ENCODE assay signal across 9 mouse cellular contexts in the genomic region with DNA sequence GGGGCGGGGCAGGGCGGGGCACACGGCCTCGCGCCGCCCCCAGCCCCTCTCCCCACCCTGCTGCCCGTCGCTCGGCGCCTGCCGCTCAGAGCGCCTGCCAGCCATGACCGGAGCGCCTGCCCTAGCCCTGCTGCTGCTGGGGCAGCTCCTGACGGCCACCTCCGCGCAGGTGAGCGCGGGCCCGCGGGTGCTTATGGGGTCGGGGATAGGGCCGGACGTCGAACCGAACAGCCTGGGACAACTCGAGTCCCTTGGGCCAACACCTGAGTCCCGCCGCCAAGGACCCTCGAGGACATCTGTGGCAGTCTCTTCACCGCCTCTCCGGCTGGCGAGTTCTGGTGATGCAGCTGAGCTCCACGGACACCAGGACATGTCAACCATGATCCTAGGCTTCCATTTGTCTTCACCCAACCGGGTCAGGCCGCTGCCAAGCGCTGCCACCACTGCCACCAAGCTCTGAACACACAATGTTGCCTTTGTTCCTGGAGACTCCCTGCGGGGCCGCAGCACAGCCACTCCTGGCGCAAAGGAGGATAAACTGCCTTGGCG. TPM values are rescaled to one million over a fixed set of nuclear protein-coding genes. Genes with fewer than 3 reads are reported as not detected.
DNase-seq lines count a peak whose midpoint lies in the region; ATAC-seq and TF ChIP-seq lines count a peak whose summit lies in the region.
"Had no signal": no experiment of that assay in that cellular context is flagged by ENCODE, and none has a peak within 500 bp of the region (broad histone marks: within the 10 kb centered on the region; RNA-seq: fewer than 3 reads in every experiment).

No protein-coding gene starts in this region.

- H3K9ac ChIP-seq in embryonic facial prominence, embryonic 13.5 days: peak overlapping the region; percentile 75
- no peak overlapping the region for H3K9ac ChIP-seq in intestine, embryonic 14.5 days (ENCODE audit: low read length)
- H3K9ac ChIP-seq in neural tube, embryonic 15.5 days (replicated peaks): peak overlapping the region; percentile 34; the same call in 1 of the 2 replicates

- intact Hi-C loops in left cerebral cortex, adult 2 months (cut with DNase I): no loop called here
- intact Hi-C loops in gastrocnemius, postnatal 14 days (cut with DNase I; ENCODE audit: low total_unique reads): no loop called here

- no peak overlapping the region for H3K27ac ChIP-seq in left cerebral cortex, adult 2 months
- peak overlapping the region; percentile 71 for H3K27ac ChIP-seq in embryonic facial prominence, embryonic 13.5 days
- no peak overlapping the region for H3K27ac ChIP-seq in intestine, embryonic 14.5 days (ENCODE audit: low read depth)
- peak overlapping the region; percentile 58 for H3K27ac ChIP-seq in neural tube, embryonic 15.5 days (replicated peaks)

- no peak for DNase-seq in left cerebral cortex, adult 2 months (ENCODE audit: extremely low spot score in 1 of 2, low spot score in 2 of 2)
- no peak for DNase-seq in left cerebral cortex, adult 9 months (ENCODE audit: low spot score in 2 of 2)
- DNase-seq in intestine, embryonic 14.5 days (ENCODE audit: low spot score): no peak
- no peak for DNase-seq in urinary bladder, postnatal 14 days (ENCODE audit: low spot score)
- no peak for DNase-seq in spleen, postnatal 36 days (ENCODE audit: low spot score in 2 of 2)
- DNase-seq in gastrocnemius, postnatal 14 days: no peak

- no peaks in the 10 kb centered on the region for H3K9me3 ChIP-seq in embryonic facial prominence, embryonic 13.5 days
- no peaks in the 10 kb centered on the region for H3K9me3 ChIP-seq in intestine, embryonic 14.5 days (ENCODE audit: control insufficient read depth, low read length)
- H3K9me3 ChIP-seq in neural tube, embryonic 15.5 days (replicated peaks): no peaks in the 10 kb centered on the region

- WGBS in embryonic facial prominence, embryonic 13.5 days: under 1% methylated on average over 40 of the region's 41 CpGs
- WGBS in intestine, embryonic 14.5 days: 2% methylated on average over 39 of the region's 41 CpGs
- 3% methylated on average over 38 of the region's 41 CpGs for WGBS in neural tube, embryonic 15.5 days

- peak; percentile 70 for ATAC-seq in embryonic facial prominence, embryonic 13.5 days (ENCODE audit: insufficient number of reproducible peaks, insufficient read depth, low FRiP score, low TSS enrichment, low read depth)
- ATAC-seq in intestine, embryonic 14.5 days (replicated peaks; ENCODE audit: low FRiP score, low TSS enrichment, low read depth): peak; percentile 52; the same call in 1 of the 2 replicates
- ATAC-seq in neural tube, embryonic 15.5 days (ENCODE audit: low FRiP score): peak; percentile 51

- H3K36me3 ChIP-seq in embryonic facial prominence, embryonic 13.5 days: peaks cover 27% of the 10 kb centered on the region
- peaks cover 26% of the 10 kb centered on the region for H3K36me3 ChIP-seq in intestine, embryonic 14.5 days (ENCODE audit: control insufficient read depth, insufficient read depth, low read length)
- H3K36me3 ChIP-seq in neural tube, embryonic 15.5 days: peaks cover 19% of the 10 kb centered on the region

- H3K4me2 ChIP-seq in embryonic facial prominence, embryonic 13.5 days: peak overlapping the region; percentile 72
- H3K4me2 ChIP-seq in intestine, embryonic 14.5 days (ENCODE audit: low read length): peak overlapping the region; percentile 45
- H3K4me2 ChIP-seq in neural tube, embryonic 15.5 days: peak overlapping the region; percentile 60

- TF ChIP-seq CTCF in left cerebral cortex, adult 2 months (IDR thresholded peaks at IDR 0.05): no peak

- peak overlapping the region; percentile 24 for H3K4me3 ChIP-seq in left cerebral cortex, adult 2 months
- peak overlapping the region; percentile 46 for H3K4me3 ChIP-seq in embryonic facial prominence, embryonic 13.5 days
- H3K4me3 ChIP-seq in intestine, embryonic 14.5 days (ENCODE audit: low read depth, low read length): peak overlapping the region; percentile 17; the same call in 1 of the 2 replicates
- peak overlapping the region; percentile 44 for H3K4me3 ChIP-seq in neural tube, embryonic 15.5 days (replicated peaks)

- H3K4me1 ChIP-seq in embryonic facial prominence, embryonic 13.5 days: peaks cover 34% of the 10 kb centered on the region
- H3K4me1 ChIP-seq in intestine, embryonic 14.5 days (replicated peaks; ENCODE audit: control insufficient read depth, insufficient read depth, low read length): no peaks in the 10 kb centered on the region
- H3K4me1 ChIP-seq in neural tube, embryonic 15.5 days: peaks cover 39% of the 10 kb centered on the region

- peaks cover 33% of the 10 kb centered on the region for H3K27me3 ChIP-seq in embryonic facial prominence, embryonic 13.5 days
- peaks cover 26% of the 10 kb centered on the region for H3K27me3 ChIP-seq in intestine, embryonic 14.5 days (replicated peaks; ENCODE audit: control insufficient read depth, insufficient read depth, low read length)
- peaks cover 11% of the 10 kb centered on the region; the same call in 1 of the 2 replicates for H3K27me3 ChIP-seq in neural tube, embryonic 15.5 days (replicated peaks)

RNA-seq across cellular contexts. Expression of gene Col9a3, which starts 0.6 kb away (rescaled TPM):
- 1 to 10 TPM; 5.1 to 7.2 TPM for total RNA-seq in left cerebral cortex, adult 2 months (2021)
- 204 and 275 TPM in 2 replicates for polyA plus RNA-seq in embryonic facial prominence, embryonic 13.5 days (2015; fragmentation: Nextera tagmentation; extraction: Ambion mirVana)
- polyA plus RNA-seq in intestine, embryonic 14.5 days (2014; fragmentation: Nextera tagmentation; extraction: Ambion mirVana): 6.6 and 7.2 TPM in 2 replicates
- 62.1 and 90.3 TPM in 2 replicates for polyA plus RNA-seq in neural tube, embryonic 15.5 days (2015; fragmentation: Nextera tagmentation; extraction: Ambion mirVana)
- under 1 TPM; 0.29 to 0.97 TPM for total RNA-seq in gastrocnemius, postnatal 14 days (2021)

RNA-seq across cellular contexts. Expression of gene Ogfr, which starts 9.2 kb away (rescaled TPM):
- total RNA-seq in left cerebral cortex, adult 2 months (2021): 10 to 100 TPM; 30.7 to 35.5 TPM
- polyA plus RNA-seq in embryonic facial prominence, embryonic 13.5 days (2015; fragmentation: Nextera tagmentation; extraction: Ambion mirVana): 71.5 and 77.2 TPM in 2 replicates
- polyA plus RNA-seq in intestine, embryonic 14.5 days (2014; fragmentation: Nextera tagmentation; extraction: Ambion mirVana): 62.7 and 64.6 TPM in 2 replicates
- 81.0 and 90.0 TPM in 2 replicates for polyA plus RNA-seq in neural tube, embryonic 15.5 days (2015; fragmentation: Nextera tagmentation; extraction: Ambion mirVana)
- total RNA-seq in gastrocnemius, postnatal 14 days (2021): 10 to 100 TPM; 22.5 to 25.2 TPM

RNA-seq across cellular contexts. Expression of gene Mrgbp, which starts 17.1 kb away (rescaled TPM):
- total RNA-seq in left cerebral cortex, adult 2 months (2021): 10 to 100 TPM; 18.4 to 22.0 TPM
- polyA plus RNA-seq in embryonic facial prominence, embryonic 13.5 days (2015; fragmentation: Nextera tagmentation; extraction: Ambion mirVana): 36.8 and 37.5 TPM in 2 replicates
- polyA plus RNA-seq in intestine, embryonic 14.5 days (2014; fragmentation: Nextera tagmentation; extraction: Ambion mirVana): 26.2 and 27.3 TPM in 2 replicates
- 36.7 and 37.0 TPM in 2 replicates for polyA plus RNA-seq in neural tube, embryonic 15.5 days (2015; fragmentation: Nextera tagmentation; extraction: Ambion mirVana)
- total RNA-seq in gastrocnemius, postnatal 14 days (2021): 1 to 10 TPM; 4.7 to 5.3 TPM

RNA-seq across cellular contexts. Expression of gene Tcfl5, which starts 44.3 kb away (rescaled TPM):
- total RNA-seq in left cerebral cortex, adult 2 months (2021): 1 to 10 TPM in 1 of 2 experiments, under 1 TPM in 1; 0.86 to 1.3 TPM
- polyA plus RNA-seq in embryonic facial prominence, embryonic 13.5 days (2015; fragmentation: Nextera tagmentation; extraction: Ambion mirVana): 0.28 and 0.65 TPM in 2 replicates
- 0.09 and 0.19 TPM in 2 replicates for polyA plus RNA-seq in intestine, embryonic 14.5 days (2014; fragmentation: Nextera tagmentation; extraction: Ambion mirVana)
- polyA plus RNA-seq in neural tube, embryonic 15.5 days (2015; fragmentation: Nextera tagmentation; extraction: Ambion mirVana): 0.37 and 0.77 TPM in 2 replicates
- under 1 TPM; 0.21 to 0.22 TPM for total RNA-seq in gastrocnemius, postnatal 14 days (2021)
- polyA plus RNA-seq: spleen, adult 2 months had no signal

Comparison
In these comparisons a context has a peak if more than half of its experiments do, and no peak if none do; other contexts are left out.
1. H3K27ac ChIP-seq: peak in embryonic facial prominence, embryonic 13.5 days (single experiment) and neural tube, embryonic 15.5 days (single experiment); none in left cerebral cortex, adult 2 months (single experiment) and intestine, embryonic 14.5 days (single experiment).
2. Peak in every context shown above with its lines, with median percentiles within 50 percentile points of each other: H3K4me3 ChIP-seq, ATAC-seq and H3K4me2 ChIP-seq.